Mouse (Mus musculus) cerebellum, adult (tissue): ENCODE results near the gene Olfr12.

ENCODE experiments used
- ATAC-seq: cut with Nextera tagmentation; 2 replicates; pipeline ENCODE4 v1.9.2; 2017; ENCODE audit warnings: mild to moderate bottlenecking, moderate library complexity, mixed read lengths; ENCODE audit not compliant: insufficient number of reproducible peaks, low FRiP score, low TSS enrichment

The Olfr12 gene

GRCm38 (mm10) chr1:92638736-92639135, 21.1 kb downstream of the Olfr12 start:
- ATAC-seq: no peak

DNA sequence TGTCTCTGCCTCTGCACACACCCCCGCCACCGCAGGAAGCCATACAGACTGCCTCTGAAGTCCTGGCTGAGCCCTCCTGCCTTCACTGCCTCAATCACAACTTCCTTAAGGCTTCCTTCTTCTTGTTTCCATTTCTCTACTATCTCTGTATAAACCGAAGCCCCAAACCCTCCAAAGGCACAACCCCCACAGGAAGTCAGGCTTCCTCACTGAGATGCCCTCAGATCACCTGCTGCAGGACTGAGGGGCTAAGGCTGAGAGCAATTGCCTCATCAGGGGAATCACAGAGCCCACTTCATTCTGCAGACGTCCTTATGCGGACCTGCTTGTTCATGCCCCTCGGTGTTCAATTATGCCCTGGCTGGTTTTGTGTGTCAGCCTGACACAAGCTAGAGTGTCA, 22.8 kb downstream of the Olfr12 start:
- no peak for ATAC-seq

DNA sequence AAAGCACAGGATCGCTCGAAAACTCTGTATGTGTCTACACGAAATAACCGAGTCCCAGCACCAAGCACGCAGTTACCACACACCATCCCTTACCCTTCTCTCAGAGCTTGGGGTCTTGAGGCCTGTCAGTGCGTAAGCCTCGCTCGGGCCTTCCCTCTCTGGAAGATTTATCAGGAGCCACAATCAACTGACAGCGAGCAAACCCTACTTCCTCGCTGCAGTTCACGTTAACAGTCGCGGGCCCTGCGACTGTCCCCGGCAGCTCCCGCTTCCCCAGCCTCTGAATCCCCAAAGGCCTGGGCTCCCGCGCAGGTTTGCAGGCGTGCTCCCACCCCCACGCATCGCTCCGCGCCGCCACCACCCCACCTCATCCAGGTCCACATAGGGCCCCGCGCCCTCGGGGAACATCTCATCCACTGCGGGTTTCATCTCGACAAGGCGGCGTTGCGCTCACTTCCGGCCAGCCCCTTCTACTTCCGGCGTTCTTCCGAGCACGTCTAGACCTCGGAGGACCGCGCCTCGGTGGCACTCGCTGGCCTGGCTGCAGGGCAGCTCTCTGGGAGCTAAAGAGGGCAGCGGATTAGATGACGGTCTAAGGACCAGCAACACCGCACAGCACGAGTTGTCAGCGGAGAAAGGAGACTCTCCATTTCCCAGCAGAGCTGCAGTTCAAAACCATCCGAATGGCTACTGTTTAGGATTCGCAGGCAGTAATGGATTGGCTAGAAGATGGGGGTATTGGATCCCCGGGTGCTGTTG, 24.1 kb downstream of the Olfr12 start, which contains the start of gene Cops9:
Cops9 (minus strand) TSS at position 472 of the 759 bp plus-strand sequence.
- peak; percentile 92 for ATAC-seq

GRCm38 (mm10) chr1:92643691-92644090, 26.1 kb downstream of the Olfr12 start:
- ATAC-seq: no peak

- no peak for ATAC-seq
These were observed 27.3 kb downstream of the Olfr12 start for GRCm38 (mm10) chr1:92644916-92645315.

DNA sequence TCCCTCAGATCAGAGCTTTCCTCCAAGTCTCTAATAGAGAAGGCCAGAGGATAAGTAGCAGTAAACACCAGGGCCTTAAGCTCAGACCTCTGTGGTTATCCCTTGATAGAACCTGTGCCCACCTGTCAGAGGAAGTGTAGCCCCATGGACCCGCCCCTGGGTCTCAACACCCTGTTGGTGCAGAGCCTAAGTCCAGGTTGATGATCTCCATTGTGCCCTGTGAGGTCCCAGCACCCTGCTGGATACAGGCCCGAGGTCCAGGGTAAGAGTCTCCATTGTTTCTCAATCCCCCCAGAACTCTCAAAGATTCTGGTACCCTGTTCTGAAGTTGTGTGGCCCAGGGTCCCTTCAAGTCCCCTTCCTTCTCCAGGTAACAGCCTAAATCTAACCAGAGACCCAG, 28.5 kb downstream of the Olfr12 start:
- ATAC-seq: no peak

GRCm38 (mm10) chr1:92646601-92647000, 29.0 kb downstream of the Olfr12 start:
- no peak for ATAC-seq

DNA sequence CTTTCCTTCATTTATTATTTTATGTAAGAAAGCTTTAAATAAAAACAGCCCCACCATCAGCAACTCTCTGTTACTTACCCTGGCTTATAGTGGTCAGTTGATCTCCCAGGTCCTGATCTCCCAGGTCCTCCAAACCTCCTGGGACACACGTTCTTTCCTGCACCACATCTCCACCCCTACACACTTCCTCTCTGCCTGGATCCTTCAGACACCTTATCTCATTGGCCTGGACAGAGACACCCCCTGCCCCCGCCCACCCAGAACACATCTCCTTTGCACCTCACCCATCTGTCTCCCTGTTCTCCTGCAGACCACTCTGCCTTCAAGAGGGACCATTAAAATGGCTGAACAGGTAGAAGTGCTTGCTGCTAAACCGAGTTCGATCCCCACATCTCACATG, 29.4 kb downstream of the Olfr12 start:
- ATAC-seq: no peak

GRCm38 (mm10) chr1:92647752-92648151, 30.2 kb downstream of the Olfr12 start:
- peak; percentile 71; the same call in 1 of the 2 replicates for ATAC-seq

GRCm38 (mm10) chr1:92648197-92648596, 30.6 kb downstream of the Olfr12 start:
- ATAC-seq: no peak

GRCm38 (mm10) chr1:92648673-92649072, 31.1 kb downstream of the Olfr12 start, which contains the start of gene Otos:
Gene Otos, minus strand, starts transcription at chr1:92648841.
- ATAC-seq: peak; percentile 54

DNA sequence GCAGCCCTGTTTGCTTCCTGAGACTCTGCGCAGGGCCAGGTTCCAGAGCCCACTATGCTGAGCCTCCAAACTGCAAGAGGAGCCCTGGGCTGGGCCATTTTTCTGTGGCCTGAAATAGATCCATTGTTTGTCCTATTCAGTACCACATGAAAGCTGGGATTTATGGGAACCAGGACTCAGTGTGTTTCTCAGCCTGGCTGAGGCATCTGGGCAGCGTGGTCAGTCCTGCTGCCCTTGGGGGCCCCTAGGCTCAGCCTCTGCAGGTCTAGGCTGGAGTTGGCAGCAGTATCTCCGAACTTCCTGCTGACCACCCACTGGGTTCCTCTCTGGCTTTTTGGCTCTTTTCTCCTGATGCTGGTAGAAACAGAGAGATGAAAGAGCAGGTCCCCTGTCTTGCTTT, 33.9 kb downstream of the Olfr12 start:
- ATAC-seq: no peak

DNA sequence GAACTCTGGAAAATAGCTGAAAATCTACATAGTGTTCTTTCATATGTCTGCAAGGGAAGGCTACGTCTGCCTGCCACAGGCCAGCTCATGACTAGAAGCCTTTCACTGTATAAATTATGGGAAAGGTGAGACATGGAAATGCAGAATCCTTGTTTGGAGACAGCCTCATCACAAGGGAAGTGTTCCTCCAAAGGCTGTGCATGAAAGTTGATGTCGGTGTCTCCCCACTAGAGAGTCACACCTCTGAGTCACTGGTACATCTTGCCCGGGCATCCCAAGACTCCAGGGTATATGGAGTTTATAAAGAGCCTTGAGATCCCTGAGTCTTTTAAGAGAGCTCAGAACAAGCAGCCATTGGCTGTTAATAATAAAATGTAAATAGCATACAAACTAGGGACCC, 35.6 kb downstream of the Olfr12 start:
- no peak for ATAC-seq

DNA sequence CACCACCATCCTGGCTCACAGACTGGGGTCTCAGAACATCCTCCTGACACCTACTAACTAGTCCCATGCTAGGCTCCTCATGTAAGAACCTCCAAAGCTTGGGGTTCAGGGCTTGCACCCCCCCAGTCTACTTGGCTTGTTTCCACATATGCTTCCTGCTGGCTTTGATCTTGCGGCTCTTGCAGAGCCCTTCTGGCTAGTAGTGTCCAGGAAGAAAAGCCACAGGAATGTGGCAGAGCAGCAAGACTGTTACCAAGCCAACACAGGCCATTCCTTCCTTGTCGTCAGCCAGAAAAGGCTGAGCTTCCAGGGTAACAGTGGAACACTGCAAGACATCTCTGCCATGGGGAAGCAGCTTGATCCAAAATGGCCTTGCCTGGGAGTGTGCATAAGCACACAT, 37.1 kb downstream of the Olfr12 start:
- ATAC-seq: no peak

GRCm38 (mm10) chr1:92657025-92657820, 39.6 kb downstream of the Olfr12 start:
- no peak for ATAC-seq

GRCm38 (mm10) chr1:92659392-92659791, 41.8 kb downstream of the Olfr12 start:
- ATAC-seq: no peak

DNA sequence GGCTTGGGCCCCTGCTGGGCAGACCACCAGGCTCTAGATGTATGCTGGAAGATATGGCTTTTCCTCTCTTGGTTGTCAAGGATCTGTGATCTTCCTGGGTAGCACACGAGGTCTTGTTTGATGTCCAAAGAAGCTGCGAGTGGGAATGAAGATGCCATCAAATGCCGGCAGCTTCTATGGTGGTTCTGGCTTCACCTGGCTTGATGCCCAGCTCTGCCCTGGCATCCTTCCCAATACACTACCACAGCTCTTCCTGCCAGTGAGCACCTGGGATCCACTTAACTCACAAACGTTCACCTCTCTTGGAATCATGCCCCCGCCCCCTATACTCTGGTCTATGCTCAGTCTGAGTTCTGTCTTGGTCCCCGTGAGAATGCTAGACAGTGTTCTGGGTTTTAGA, 49.5 kb downstream of the Olfr12 start:
- ATAC-seq: no peak

- no peak for ATAC-seq
These were observed 51.8 kb downstream of the Olfr12 start for GRCm38 (mm10) chr1:92669430-92669829.

- ATAC-seq: no peak
These were observed 53.7 kb downstream of the Olfr12 start for GRCm38 (mm10) chr1:92671326-92671725.
